Mouse (Mus musculus) lung, embryonic 15.5 days (tissue): ENCODE measurements around the gene Nxt1. TPM values are rescaled to one million over a fixed set of nuclear protein-coding genes. Genes with fewer than 3 reads are reported as not detected.

ENCODE experiments used
- ATAC-seq: fragments of 200-750 bp; cut with Nextera tagmentation; 2 replicates; pipeline ENCODE4 v1.8.0; 2017; ENCODE audit warnings: moderate number of reproducible peaks, borderline replicate concordance; ENCODE audit not compliant: low FRiP score, low TSS enrichment; ENCODE audit errors: extremely low read depth
- H3K27ac ChIP-seq: fragments of 300-500 bp; sonication (generic); 2 replicates; pipeline ENCODE4 v1.5.1; 2015; ENCODE audit warnings: moderate library complexity, mild to moderate bottlenecking, inconsistent platforms
- H3K27me3 ChIP-seq: fragments of 300-500 bp; sonication (generic); 2 replicates; pipeline ENCODE4 v1.6.1; 2015; ENCODE audit warnings: inconsistent platforms
- H3K36me3 ChIP-seq: fragments of 300-500 bp; sonication (generic); 2 replicates; pipeline ENCODE4 v1.6.1; 2015; ENCODE audit warnings: inconsistent platforms
- H3K4me1 ChIP-seq: fragments of 300-500 bp; sonication (generic); 2 replicates; pipeline ENCODE4 v1.6.1; 2015; ENCODE audit warnings: inconsistent platforms
- H3K4me2 ChIP-seq: fragments of 300-500 bp; sonication (generic); 2 replicates; pipeline ENCODE4 v1.6.1; 2015; ENCODE audit warnings: inconsistent platforms, mild to moderate bottlenecking, moderate library complexity
- H3K4me3 ChIP-seq: fragments of 300-500 bp; sonication (generic); 2 replicates; pipeline ENCODE4 v1.5.1; 2015; ENCODE audit warnings: mild to moderate bottlenecking, inconsistent platforms
- H3K9ac ChIP-seq: fragments of 300-500 bp; sonication (generic); 2 replicates; pipeline ENCODE4 v1.6.1; 2015; ENCODE audit warnings: inconsistent platforms
- H3K9me3 ChIP-seq: fragments of 300-500 bp; sonication (generic); 2 replicates; pipeline ENCODE4 v1.6.1; 2016; ENCODE audit warnings: inconsistent platforms
- WGBS: fragments of 180-500 bp; shearing (Covaris S2); methylation state at CpG from one replicate; pipeline ENCODE4 v1.1.7; 2015; 5-methylcytosine and 5-hydroxymethylcytosine counted together
- polyA plus RNA-seq: library from polyadenylated mRNA; unstranded; fragments of >200 nt; fragmentation: Nextera tagmentation; extraction: Ambion mirVana; gene quantifications from 2 replicates; pipeline ENCODE4 v1.2.1, GENCODE M21; 2015

The Nxt1 gene
- polyA plus RNA-seq, 1 experiment from 2014 or later, result 93.1 TPM

GRCm38 (mm10) chr2:148663458-148663857 lies 8.9 kb upstream of the Nxt1 start:
- Histone ChIP-seq H3K27me3 (no peaks in the 10 kb centered on the region), H3K4me2 (no peak overlapping the region), H3K9me3 (no peaks in the 10 kb centered on the region), H3K4me3 (no peak overlapping the region), H3K36me3 (no peaks in the 10 kb centered on the region), H3K27ac (no peak overlapping the region), H3K9ac (no peak overlapping the region), H3K4me1 (no peaks in the 10 kb centered on the region)
- WGBS, result 91% methylated on average over 1 of the region's 1 CpGs
- ATAC-seq, result no peak

- Histone ChIP-seq H3K4me3 (peak overlapping the region; percentile 37), H3K4me1 (peaks cover 62% of the 10 kb centered on the region), H3K9ac (peak overlapping the region; percentile 17; the same call in 1 of the 2 replicates), H3K27ac (peak overlapping the region; percentile 34; the same call in 1 of the 2 replicates), H3K27me3 (no peaks in the 10 kb centered on the region), H3K9me3 (no peaks in the 10 kb centered on the region), H3K4me2 (peak overlapping the region; percentile 54), H3K36me3 (peaks cover 22% of the 10 kb centered on the region)
- 16% methylated on average over 26 of the region's 26 CpGs for WGBS
- no peak for ATAC-seq
Observed at GRCm38 (mm10) chr2:148677801-148678200, 5.4 kb downstream of the Nxt1 start.

- Histone ChIP-seq H3K9ac (0 out of 2 replicates have a peak overlapping the region, but pooled peaks have one; percentile 0), H3K9me3 (no peaks in the 10 kb centered on the region), H3K4me1 (peaks cover 49% of the 10 kb centered on the region), H3K36me3 (peaks cover 31% of the 10 kb centered on the region), H3K27me3 (no peaks in the 10 kb centered on the region), H3K27ac (peak overlapping the region; percentile 82), H3K4me2 (peak overlapping the region; percentile 85), H3K4me3 (no peak overlapping the region)
- 0 out of 2 replicates have a peak, but pooled peaks have one; percentile 7 for ATAC-seq
- whole genome bisulfite sequencing, result 8% methylated on average over 9 of the region's 9 CpGs
Observed at GRCm38 (mm10) chr2:148679346-148679745, 6.9 kb downstream of the Nxt1 start.

- no peaks in the 10 kb centered on the region for H3K9me3 ChIP-seq
- H3K4me3 ChIP-seq, result peak within 1 kb of the TSS; percentile 68
- H3K36me3 ChIP-seq, result peaks cover 32% of the 10 kb centered on the region
- under 1% methylated on average over 39 of the region's 39 CpGs for WGBS
- H3K4me2 ChIP-seq, result peak within 1 kb of the TSS; percentile 85
- H3K4me1 ChIP-seq, result peaks cover 46% of the 10 kb centered on the region
- peak; percentile 97 for ATAC-seq
- H3K27me3 ChIP-seq, result no peaks in the 10 kb centered on the region
- peak within 1 kb of the TSS; percentile 74 for H3K9ac ChIP-seq
- peak within 1 kb of the TSS; percentile 82 for H3K27ac ChIP-seq
Observed at GRCm38 (mm10) chr2:148680775-148681291, 8.4 kb downstream of the Nxt1 start, which contains the start of gene Gzf1. TSS of gene Gzf1 (plus strand) at chr2:148681023.

- WGBS, result 3% methylated on average over 17 of the region's 17 CpGs
Observed at GRCm38 (mm10) chr2:148681461-148681891, 9.1 kb downstream of the Nxt1 start.

GRCm38 (mm10) chr2:148683031-148683430 lies 10.6 kb downstream of the Nxt1 start:
- Histone ChIP-seq H3K4me1 (peaks cover 33% of the 10 kb centered on the region), H3K27me3 (no peaks in the 10 kb centered on the region), H3K36me3 (peaks cover 31% of the 10 kb centered on the region), H3K27ac (no peak overlapping the region), H3K9ac (no peak overlapping the region), H3K4me2 (no peak overlapping the region), H3K9me3 (no peaks in the 10 kb centered on the region), H3K4me3 (no peak overlapping the region)
- ATAC-seq, result no peak
- WGBS, result 86% methylated on average over 1 of the region's 1 CpGs

More at GRCm38 (mm10) chr2:148681461-148681891, 9.1 kb downstream of the Nxt1 start:
- Histone ChIP-seq H3K36me3 (peaks cover 29% of the 10 kb centered on the region), H3K9ac (peak overlapping the region; percentile 74), H3K4me2 (peak overlapping the region; percentile 85), H3K9me3 (no peaks in the 10 kb centered on the region), H3K4me1 (peaks cover 46% of the 10 kb centered on the region), H3K27ac (peak overlapping the region; percentile 51), H3K27me3 (no peaks in the 10 kb centered on the region), H3K4me3 (peak overlapping the region; percentile 68)
- peak; percentile 56 for ATAC-seq

- WGBS, result 91% methylated on average over 2 of the region's 2 CpGs
Observed at GRCm38 (mm10) chr2:148684972-148685371, 12.6 kb downstream of the Nxt1 start.

GRCm38 (mm10) chr2:148685709-148686108 lies 13.3 kb downstream of the Nxt1 start:
- Histone ChIP-seq H3K27ac (no peak overlapping the region), H3K4me2 (no peak overlapping the region), H3K9ac (no peak overlapping the region), H3K4me3 (no peak overlapping the region), H3K27me3 (no peaks in the 10 kb centered on the region), H3K9me3 (no peaks in the 10 kb centered on the region), H3K36me3 (peaks cover 48% of the 10 kb centered on the region), H3K4me1 (peaks cover 10% of the 10 kb centered on the region)
- no peak for ATAC-seq
- WGBS, result 79% methylated on average over 3 of the region's 3 CpGs

More at GRCm38 (mm10) chr2:148684972-148685371, 12.6 kb downstream of the Nxt1 start:
- peaks cover 15% of the 10 kb centered on the region for H3K4me1 ChIP-seq
- no peaks in the 10 kb centered on the region for H3K9me3 ChIP-seq
- peaks cover 41% of the 10 kb centered on the region for H3K36me3 ChIP-seq
- no peak overlapping the region for H3K27ac ChIP-seq
- no peak overlapping the region for H3K4me3 ChIP-seq
- H3K9ac ChIP-seq, result no peak overlapping the region
- H3K27me3 ChIP-seq, result no peaks in the 10 kb centered on the region
- no peak overlapping the region for H3K4me2 ChIP-seq
- ATAC-seq, result no peak

GRCm38 (mm10) chr2:148686862-148687261 lies 14.5 kb downstream of the Nxt1 start:
- H3K27ac ChIP-seq, result no peak overlapping the region
- 75% methylated on average over 1 of the region's 1 CpGs for WGBS
- no peak overlapping the region for H3K4me3 ChIP-seq
- no peak overlapping the region for H3K9ac ChIP-seq
- H3K4me1 ChIP-seq, result peaks cover 5% of the 10 kb centered on the region
- no peak for ATAC-seq
- no peak overlapping the region for H3K4me2 ChIP-seq
- peaks cover 60% of the 10 kb centered on the region for H3K36me3 ChIP-seq
- no peaks in the 10 kb centered on the region for H3K9me3 ChIP-seq
- no peaks in the 10 kb centered on the region for H3K27me3 ChIP-seq

- Histone ChIP-seq H3K9me3 (no peaks in the 10 kb centered on the region), H3K9ac (no peak overlapping the region), H3K4me1 (no peaks in the 10 kb centered on the region), H3K4me3 (no peak overlapping the region), H3K27ac (no peak overlapping the region), H3K4me2 (no peak overlapping the region), H3K36me3 (peaks cover 67% of the 10 kb centered on the region), H3K27me3 (no peaks in the 10 kb centered on the region)
- 91% methylated on average over 5 of the region's 5 CpGs for WGBS
- no peak for ATAC-seq
Observed at GRCm38 (mm10) chr2:148687971-148688370, 15.6 kb downstream of the Nxt1 start.

- Histone ChIP-seq H3K36me3 (peaks cover 64% of the 10 kb centered on the region), H3K27ac (no peak overlapping the region), H3K4me3 (no peak overlapping the region), H3K4me1 (no peaks in the 10 kb centered on the region), H3K27me3 (no peaks in the 10 kb centered on the region), H3K9ac (no peak overlapping the region), H3K9me3 (no peaks in the 10 kb centered on the region), H3K4me2 (no peak overlapping the region)
- ATAC-seq, result no peak
- 90% methylated on average over 6 of the region's 6 CpGs for WGBS
Observed at GRCm38 (mm10) chr2:148689444-148690140, 17.2 kb downstream of the Nxt1 start.

- Histone ChIP-seq H3K4me2 (no peak overlapping the region), H3K36me3 (peaks cover 62% of the 10 kb centered on the region), H3K4me1 (no peaks in the 10 kb centered on the region), H3K9ac (no peak overlapping the region), H3K27me3 (no peaks in the 10 kb centered on the region), H3K9me3 (no peaks in the 10 kb centered on the region), H3K4me3 (no peak overlapping the region), H3K27ac (no peak overlapping the region)
- WGBS, result 91% methylated on average over 3 of the region's 3 CpGs
- ATAC-seq, result no peak
Observed at GRCm38 (mm10) chr2:148690291-148690690, 17.9 kb downstream of the Nxt1 start.
